Mouse (Mus musculus): Measurements from ENCODE around the gene Acat1. TPM values are rescaled to one million over a fixed set of nuclear protein-coding genes. Genes with fewer than 3 reads are reported as not detected.

Acat1 gene
- total RNA-seq (2014; fragmentation: Nextera tagmentation), result 59.3 and 61.2 TPM in 2 replicates
- 51.1 and 62.7 TPM in 2 replicates for total RNA-seq (2017)

DNA sequence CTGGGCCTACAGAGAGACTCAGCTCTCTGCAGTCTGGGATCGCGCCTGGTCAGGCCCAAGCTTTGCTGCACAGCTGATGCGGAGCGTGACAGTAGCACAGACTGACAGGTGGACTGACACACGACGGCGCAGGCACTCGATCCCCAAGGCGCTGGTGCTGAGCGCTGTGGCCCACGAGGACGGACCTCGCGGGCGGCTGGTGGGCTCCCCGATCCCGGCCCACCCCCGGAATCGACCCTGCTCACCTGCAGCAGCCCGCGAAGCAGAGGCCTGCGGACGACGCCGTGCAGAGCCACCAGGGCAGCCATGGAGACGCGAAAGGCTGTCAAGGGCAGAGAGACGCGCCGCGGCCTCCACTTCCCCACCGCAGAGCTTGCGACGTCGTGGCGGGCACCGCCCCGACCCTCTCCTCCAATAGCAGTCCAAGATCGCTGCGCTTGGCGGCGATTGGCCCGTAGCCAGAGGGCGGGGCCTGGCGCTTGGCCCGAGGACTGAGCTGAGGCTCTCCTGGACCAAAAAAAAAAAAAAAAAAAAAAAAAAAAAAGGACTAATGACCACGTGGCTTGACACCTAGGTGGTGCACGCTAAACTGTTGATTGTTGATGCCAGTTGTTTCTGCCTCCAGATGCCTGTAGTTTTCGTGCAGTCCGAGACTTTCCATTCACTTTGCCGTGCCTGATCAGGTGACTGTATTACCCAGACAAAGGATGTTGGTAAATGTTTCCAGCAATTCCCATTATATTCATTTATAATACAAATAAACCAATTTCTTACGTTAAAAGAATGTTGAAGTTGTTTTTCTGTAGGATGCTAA lies at the start of gene Acat1:
Gene Acat1, minus strand, starts transcription at position 415 of the 814 bp plus-strand sequence.
- peak; percentile 99 for ATAC-seq (replicated peaks; ENCODE audit: low FRiP score, low TSS enrichment, poor library complexity, severe bottlenecking)

DNA sequence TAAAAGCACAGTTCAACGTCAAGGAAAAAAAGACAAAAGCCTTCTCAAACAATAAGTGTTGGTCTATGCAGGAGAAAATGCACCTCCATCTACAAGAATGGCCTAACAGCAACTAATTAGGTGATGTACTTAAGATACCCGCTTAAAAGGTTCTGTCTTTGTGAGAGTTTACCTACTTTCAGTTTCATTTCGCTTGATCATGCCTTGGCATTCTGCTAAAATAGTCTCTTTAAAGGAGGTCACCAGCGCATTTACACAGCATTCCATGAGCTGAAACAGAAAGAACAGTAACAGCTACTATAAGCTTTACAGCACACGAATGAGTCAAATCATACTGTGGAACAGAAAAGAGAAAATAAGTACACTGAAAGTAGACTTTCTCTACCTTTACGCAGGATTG lies 24.6 kb upstream of the Acat1 start:
- no peak for ATAC-seq (replicated peaks; ENCODE audit: low FRiP score, low TSS enrichment, poor library complexity, severe bottlenecking)

DNA sequence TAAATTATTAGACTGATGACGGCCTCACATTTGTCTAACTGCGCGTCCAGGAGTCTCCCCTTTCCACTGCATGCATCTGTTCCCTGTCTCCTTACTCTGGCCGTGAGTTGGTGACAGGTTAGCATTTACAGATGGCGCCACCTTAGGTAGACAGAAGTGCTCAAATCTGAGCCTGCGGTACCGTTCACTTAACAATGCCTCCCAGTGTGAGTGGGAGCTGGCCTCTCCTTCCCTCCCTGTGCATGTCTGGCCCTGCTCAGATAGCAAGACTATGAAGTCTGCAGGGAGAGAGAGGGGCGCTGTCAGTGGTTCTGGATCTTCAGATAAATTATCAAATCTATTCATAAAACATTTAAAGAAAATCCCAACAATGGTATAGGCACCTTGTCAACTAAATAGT lies 5.1 kb upstream of the Acat1 start:
- no peak for ATAC-seq (replicated peaks; ENCODE audit: low FRiP score, low TSS enrichment, poor library complexity, severe bottlenecking)

DNA sequence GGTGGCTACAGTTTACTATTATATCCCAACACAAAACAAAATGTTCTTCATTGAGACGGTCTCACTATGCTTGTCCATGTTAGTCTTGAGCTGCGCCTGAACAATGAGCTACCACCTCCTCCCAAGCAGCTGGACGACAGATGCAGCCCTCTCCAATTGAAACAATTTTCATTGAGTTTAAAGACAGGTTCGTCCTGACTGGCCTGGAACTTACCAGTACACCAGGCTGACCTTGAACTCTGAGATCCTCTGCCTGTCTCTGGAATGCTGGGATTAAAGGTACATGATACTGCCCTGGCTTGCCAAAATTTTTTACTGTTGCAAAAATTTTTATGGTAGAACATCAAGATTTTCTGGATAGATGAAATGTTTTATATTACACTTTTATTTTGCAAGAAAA lies 4.1 kb upstream of the Acat1 start:
- no peak for ATAC-seq (replicated peaks; ENCODE audit: low FRiP score, low TSS enrichment, poor library complexity, severe bottlenecking)

DNA sequence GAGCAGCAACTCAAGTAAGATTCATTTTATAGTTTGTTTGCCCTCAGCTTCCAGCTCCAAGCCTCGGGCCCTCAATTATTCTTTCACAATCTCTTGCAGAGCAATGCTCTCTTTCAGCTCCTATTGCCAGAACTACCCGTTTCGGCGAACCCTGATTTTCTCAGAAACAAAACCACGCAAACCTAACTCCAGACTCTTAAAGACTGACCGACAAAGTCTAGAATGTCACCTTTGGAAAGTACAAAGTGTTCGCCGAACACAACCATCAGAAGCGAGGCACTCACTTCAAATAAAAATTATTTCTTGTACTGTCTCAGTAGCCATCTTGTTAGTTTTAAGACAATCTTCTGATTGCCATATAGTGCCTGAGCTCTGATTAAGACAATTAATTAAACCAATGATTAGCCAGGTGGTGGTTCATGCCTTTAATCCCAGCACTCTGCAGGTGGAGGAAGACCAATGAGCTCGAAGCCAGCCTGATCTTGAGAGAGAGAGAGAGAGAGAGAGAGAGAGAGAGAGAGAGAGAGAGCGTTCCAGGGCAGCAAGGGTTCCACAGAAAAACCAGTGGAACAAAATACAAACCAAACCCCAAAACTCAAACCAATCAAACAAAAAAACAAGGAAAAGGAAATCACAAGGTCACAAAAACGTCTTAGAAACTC lies 745 bp downstream of the Acat1 start:
- no peak for ATAC-seq (replicated peaks; ENCODE audit: low FRiP score, low TSS enrichment, poor library complexity, severe bottlenecking)

DNA sequence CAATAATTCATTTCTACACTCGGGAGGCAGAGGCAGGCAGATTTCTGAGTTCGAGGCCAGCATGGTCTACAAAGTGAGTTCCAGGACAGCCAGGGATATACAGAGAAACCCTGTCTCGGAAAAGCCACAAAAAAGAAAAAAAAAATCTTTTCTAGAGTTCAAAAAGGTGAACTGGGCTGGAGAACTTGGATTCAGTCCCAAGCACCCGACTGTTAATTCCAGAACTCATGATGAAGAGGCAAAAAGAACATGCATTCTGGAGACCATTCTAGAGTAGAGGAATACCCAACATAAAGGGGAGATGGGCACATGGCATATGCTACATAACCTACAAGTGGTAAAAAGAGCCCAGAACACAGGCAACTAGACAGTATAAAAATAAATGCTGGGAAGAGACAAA lies 2.4 kb downstream of the Acat1 start:
- ATAC-seq (replicated peaks; ENCODE audit: low FRiP score, low TSS enrichment, poor library complexity, severe bottlenecking), result no peak

DNA sequence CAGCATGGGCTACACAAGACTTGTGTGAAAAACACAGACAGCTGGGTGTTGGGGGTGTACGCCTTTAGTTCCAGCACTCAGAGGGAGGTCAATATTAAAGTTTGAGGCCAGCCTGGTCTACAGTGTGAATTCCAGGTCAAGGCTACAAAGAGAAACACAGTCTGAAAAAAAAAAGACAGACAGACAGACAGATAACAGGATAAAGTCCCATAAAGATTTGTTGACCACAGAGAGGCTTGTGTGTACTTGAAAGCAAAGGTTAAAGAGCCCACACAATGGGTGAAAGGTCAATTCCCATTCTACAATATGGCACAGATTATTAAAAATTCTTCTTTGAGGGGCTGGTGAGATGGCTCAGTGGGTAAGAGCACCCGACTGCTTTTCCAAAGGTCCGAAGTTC lies 3.0 kb downstream of the Acat1 start:
- ATAC-seq (replicated peaks; ENCODE audit: low FRiP score, low TSS enrichment, poor library complexity, severe bottlenecking), result no peak

DNA sequence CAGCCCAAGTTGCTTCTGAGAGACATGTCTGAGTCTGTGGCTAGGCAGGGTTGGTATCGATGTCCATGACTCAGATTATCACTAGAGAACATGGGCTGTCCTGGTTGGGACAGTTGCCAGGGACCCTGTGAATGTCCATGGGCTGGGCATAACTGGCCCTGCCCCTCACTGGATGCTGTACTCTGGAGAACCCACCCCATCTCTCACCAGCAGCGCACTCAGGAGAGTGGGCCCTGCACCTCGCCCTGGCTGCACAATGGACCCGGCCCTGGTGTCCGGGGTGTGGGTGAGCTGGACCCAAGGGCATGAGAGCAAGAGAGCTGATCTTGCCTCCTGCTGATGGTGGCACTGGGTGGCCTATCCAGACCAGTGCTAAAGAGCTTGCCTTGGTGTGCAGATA lies 5.2 kb downstream of the Acat1 start:
- peak; percentile 45; the same call in 1 of the 2 replicates for ATAC-seq (replicated peaks; ENCODE audit: low FRiP score, low TSS enrichment, poor library complexity, severe bottlenecking)

DNA sequence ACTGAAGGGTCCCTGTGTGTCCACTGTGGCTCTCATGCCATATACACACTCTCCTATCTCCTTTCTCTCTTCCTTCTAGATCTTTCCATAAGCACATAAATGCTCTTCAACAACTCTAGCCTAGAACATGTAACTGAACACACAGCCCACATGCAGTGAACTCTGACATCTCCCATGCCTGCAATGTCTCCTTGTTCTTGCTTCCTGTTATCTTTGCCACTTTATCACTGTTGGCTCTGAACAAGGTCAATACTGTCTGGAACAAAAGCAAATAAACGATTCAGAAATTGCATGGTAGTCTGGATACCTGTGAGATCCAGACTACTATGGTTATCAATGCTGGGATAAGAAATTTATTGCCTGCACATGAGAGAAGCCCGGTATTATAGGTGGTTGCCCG lies 6.3 kb downstream of the Acat1 start:
- ATAC-seq (replicated peaks; ENCODE audit: low FRiP score, low TSS enrichment, poor library complexity, severe bottlenecking), result no peak

DNA sequence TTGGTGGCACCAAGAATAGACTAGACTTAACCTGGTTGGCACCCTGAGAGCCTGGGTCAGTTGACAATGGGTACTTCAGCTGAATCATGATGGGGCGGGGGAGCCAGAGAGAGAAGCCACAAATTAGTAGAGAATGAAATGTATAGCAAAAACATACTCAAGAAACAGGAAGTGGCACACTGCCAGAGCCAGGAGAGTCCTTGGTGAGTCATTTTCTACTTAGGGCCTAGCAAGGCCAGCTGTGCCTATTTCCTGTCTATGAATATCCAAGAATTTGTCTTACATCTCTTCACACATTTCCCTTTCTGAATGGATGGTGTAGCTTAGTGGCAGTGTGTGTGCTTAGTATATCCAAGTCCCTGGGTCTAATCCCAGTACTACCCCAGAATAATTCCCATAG lies 6.8 kb downstream of the Acat1 start:
- ATAC-seq (replicated peaks; ENCODE audit: low FRiP score, low TSS enrichment, poor library complexity, severe bottlenecking), result no peak

DNA sequence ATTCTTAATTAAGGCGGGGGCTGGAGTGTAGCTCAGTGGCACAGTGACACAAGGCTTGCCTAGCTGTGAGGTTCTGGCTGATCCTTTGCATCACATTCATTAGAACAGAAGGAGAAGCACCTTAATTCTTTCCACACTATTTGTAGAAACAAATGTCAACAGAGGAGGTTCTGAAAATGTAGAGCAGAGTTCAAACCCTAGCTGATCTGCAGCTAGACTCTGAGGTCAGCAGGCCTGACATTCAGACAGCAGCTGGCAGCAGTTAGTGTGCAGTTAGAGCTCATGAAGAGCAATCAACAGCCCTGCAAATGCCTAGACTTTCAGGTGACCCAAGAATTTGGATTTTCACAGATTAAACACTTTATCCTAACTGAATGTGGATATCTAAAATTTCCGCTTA lies 8.6 kb downstream of the Acat1 start:
- no peak for ATAC-seq (replicated peaks; ENCODE audit: low FRiP score, low TSS enrichment, poor library complexity, severe bottlenecking)

DNA sequence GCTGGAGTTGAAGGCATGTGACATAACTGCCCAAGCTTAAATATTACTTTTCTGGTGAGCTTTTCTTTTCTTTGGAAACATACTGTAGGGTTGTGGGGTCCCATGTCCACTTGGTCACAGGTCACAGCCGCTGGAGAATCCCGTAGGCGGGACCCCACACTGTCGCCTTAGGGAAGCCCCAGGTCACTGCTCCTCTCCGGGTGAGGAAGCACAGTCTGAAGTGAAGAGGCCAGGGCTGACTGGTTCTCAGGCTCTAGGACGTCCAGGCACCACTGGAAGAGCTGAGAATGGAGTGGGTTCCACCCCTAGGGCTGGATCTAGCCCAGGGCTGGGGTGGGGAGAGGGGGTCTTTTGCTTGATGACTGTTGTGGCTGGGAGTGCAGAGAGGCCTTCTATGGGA lies 11.6 kb downstream of the Acat1 start:
- no peak for ATAC-seq (replicated peaks; ENCODE audit: low FRiP score, low TSS enrichment, poor library complexity, severe bottlenecking)

DNA sequence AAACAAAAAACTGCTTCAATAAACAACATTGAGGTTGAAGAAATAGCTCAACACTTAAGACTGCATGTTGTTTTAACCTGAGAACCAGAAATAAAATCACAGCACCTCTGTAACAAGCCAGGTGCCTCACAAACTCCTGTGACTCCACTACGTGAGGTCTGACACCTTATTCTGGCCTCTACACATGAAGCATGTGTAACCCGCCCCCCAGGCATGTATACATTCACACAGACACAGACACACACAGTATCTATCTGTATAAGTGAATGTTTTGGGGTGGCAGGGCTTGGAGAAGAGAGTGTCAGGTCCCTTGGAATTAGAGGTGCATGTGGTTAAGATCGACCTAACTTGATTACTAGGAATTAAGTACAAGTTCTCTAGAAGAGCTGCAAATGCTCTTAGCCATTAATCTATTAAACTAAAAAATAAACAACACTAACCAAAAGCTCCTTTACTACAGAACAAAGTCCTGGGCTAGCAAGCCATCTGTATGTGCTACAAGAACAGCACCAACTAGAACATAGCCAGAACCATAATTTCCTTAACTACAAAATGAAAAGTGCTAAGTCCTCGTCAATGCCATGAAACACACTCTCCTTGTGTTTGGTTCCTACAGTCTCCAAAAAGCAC lies 13.1 kb downstream of the Acat1 start:
- ATAC-seq (replicated peaks; ENCODE audit: low FRiP score, low TSS enrichment, poor library complexity, severe bottlenecking), result no peak

DNA sequence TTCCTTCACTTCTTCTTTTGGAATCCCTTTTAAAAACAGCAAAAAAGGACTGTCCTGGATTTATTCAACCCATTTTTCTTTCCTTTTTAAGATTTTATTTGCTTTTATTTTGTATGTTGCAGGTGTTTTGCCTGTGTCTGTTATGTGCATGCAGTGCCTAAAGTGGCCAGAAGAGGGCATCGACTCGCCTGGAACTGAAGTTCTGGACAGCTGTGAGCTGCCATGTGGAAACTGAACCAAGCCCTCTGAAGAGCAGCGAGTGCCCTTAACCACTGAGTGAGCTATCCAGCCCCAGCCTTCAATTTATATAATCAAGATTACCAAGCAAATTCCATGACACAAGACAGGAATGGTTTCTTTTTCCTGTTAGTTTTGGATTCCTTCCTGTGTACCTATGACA lies 15.4 kb downstream of the Acat1 start:
- peak; percentile 89 for ATAC-seq (replicated peaks; ENCODE audit: low FRiP score, low TSS enrichment, poor library complexity, severe bottlenecking)

DNA sequence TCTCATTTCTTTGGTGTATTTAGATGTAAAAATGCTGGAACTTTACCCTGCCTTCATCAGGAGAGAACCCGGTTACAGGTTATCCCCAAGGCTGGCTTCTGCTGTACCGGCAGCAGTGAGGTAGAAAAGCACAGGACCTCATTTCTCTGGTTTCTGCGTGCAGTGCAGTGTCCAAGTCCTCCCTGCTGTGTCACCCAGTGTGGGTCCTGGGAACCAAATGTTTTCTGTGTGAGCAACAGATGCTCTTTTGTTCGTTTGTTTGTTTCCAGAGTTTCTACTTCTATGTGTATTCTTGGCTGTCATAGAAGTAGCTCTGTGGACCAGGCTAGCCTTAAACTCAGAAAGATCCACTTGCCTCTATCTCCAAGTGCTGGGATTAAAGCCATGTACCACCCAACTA lies 28.3 kb downstream of the Acat1 start:
- no peak for ATAC-seq (replicated peaks; ENCODE audit: low FRiP score, low TSS enrichment, poor library complexity, severe bottlenecking)

DNA sequence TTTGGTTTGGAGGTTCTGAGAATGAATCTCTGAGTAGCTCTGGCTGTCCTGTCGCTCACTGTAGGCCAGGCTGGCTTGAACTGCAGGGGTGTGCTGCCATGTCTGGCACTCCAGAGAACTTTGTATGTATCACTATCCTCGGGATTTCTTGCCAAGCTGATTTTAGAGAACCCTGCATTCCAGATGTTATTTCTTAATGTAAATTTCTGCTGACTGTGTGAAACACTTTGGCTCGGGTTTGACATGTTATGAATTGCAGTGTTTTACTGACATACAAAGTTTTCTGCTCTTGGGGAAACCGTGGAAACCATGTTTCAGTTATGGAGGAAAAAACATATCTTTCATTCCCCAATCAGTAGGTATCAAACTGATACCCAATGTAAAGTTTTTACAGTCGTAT lies 34.5 kb downstream of the Acat1 start:
- no peak for ATAC-seq (replicated peaks; ENCODE audit: low FRiP score, low TSS enrichment, poor library complexity, severe bottlenecking)

DNA sequence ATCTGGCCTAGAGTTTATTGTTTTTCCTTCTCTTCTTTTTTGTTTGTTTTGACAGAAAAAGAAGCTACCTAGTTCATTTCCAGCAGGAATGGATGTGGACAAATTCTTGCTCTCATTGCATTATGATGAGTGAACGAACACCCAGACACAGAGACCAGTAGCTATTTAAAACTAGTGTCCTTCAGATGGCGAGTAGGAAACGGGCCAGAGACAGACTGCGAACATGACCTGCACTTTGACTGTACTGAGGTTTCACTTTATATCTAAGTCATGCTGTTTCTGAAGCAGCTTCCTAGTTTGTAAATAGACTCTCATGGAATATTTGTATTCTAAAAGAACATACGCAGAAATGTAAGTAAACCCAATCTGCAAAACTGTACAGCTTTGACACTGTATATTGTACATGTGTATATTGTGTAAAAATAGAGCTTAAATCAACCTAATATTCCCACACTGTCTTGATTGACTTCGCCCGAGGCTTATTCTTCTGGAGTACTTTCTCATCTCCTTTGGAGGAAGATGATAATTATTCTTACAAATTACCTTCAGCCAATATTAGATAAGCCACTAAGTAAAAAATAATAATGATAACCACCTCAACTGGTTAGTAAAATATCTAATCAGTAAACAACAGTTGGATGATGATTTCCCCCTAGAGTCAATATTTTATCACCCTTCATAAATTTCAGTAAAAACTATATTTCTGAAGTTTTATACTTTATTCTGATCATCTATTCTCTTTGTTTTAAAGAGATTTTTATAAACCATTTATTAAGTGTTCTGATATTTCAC lies 37.5 kb downstream of the Acat1 start:
- no peak for ATAC-seq (replicated peaks; ENCODE audit: low FRiP score, low TSS enrichment, poor library complexity, severe bottlenecking)

DNA sequence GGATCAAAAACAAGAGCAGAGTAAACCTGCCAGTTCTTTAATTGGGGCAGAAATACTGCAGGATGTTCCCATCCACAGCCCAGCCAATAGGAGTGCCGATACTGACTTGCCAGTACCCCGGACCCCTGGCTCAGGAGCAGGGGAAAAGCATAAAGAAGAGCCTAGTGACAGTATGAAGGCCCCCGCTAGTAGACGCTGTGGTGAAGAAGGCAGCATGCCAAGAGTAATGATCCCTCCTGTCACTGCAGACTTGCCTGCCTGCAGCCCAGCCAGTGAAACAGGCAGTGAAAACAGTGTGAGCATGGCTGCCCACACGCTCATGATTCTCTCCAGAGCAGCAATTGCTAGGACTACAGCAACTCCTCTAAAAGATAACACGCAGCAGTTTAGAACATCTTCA lies 39.5 kb downstream of the Acat1 start:
- ATAC-seq (replicated peaks; ENCODE audit: low FRiP score, low TSS enrichment, poor library complexity, severe bottlenecking), result no peak; the same call in 1 of the 2 replicates

DNA sequence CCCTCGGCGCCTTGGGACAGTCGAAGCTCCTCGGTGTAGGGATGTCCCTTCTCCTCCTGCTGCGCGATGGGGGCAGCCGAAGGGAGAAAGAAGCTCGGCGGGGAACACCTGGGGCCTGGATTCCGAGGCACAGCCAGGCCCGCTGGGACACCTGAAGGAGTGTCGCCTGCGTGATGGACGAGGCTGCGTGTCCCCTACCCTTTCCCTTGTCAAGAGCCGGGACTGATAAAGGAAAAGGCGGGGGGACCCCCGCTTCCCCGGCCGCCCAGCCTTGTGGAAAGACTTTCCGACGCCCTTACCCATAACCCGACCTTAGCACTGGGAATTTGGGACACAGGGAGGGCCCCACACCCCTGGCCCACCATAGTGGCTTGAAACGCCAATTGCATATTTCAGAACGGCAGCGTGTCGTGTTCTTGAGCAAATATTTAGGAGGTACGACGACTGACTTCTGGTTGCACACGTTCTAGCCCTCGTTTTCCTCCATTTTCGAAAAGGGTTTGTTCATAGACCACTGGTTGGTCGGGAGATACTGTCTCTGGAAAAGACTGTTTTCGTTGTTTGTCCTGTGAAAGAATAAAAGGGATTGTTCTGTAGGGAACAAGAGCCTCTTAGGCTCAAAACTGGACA lies 72.7 kb downstream of the Acat1 start:
- peak; percentile 11 for ATAC-seq (replicated peaks; ENCODE audit: low FRiP score, low TSS enrichment, poor library complexity, severe bottlenecking)
